Mouse (Mus musculus): ENCODE results near the gene Atp8b4.

DNA sequence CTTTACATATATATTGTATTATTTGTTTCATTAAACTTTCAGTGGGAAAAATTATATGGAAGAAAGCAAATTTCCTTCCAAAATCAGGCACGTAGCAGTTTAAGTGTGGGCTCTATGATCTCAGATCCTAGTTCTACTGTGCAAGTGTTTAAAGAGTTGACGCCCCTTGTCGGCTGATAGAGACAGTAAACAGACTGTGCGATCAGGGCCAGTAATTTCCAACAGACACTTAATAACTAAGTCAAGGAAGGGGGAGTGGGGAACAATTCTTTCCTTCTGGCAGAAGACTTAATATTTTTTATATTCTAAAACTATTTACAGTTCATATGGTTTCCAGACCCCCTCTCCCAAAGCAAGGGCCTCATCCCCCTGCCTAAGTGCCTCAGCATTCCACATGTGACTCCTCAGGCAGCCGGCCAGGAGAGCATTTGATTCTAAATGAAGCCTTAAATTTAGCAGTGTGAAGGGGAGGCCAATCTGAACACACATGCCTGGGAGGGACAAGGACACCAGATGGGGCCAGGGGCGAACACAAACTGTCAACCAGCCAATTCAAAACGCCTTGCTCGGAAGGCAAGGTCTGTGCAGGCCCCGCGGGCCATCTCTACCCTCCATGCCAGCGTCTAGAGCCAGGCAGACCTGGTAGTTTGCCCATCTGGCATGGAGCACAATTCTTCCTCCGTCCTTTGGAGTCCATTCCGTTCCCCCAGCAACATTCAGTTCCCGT lies 50.1 kb downstream of the Atp8b4 start:
- TF ChIP-seq CTCF (IDR thresholded peaks at IDR 0.05), result no peak
- TF ChIP-seq EP300 (IDR thresholded peaks at IDR 0.05), result no peak
